Mouse (Mus musculus) forebrain, embryonic 14.5 days (tissue): Measurements from ENCODE around the gene Eno1. TPM values are rescaled to one million over a fixed set of nuclear protein-coding genes. Genes with fewer than 3 reads are reported as not detected.

ENCODE experiments used
- ATAC-seq: fragments of 200-750 bp; cut with Nextera tagmentation; 2 replicates; pipeline ENCODE4 v1.8.0; 2017; ENCODE audit warnings: mild to moderate bottlenecking, moderate library complexity
- DNase-seq: peaks from one replicate; pipeline ENCODE4 v3.0.0-alpha.2; 2015; ENCODE audit warnings: low spot score
- H3K27ac ChIP-seq: fragments of 300-500 bp; sonication (generic); 2 replicates; pipeline ENCODE4 v1.5.1; 2014; ENCODE audit warnings: low read depth, mild to moderate bottlenecking, control low read depth, low read length, moderate library complexity
- H3K27me3 ChIP-seq: fragments of 300-500 bp; sonication (generic); replicated peaks from 2 replicates; pipeline ENCODE4 v1.6.1; 2014; ENCODE audit warnings: low read length, control low read depth, mixed read lengths; ENCODE audit not compliant: control insufficient read depth, insufficient read depth
- H3K36me3 ChIP-seq: fragments of 300-500 bp; sonication (generic); 2 replicates; pipeline ENCODE4 v1.6.1; 2014; ENCODE audit warnings: low read length, control low read depth; ENCODE audit not compliant: control insufficient read depth, insufficient read depth
- H3K4me1 ChIP-seq: fragments of 300-500 bp; sonication (generic); 2 replicates; pipeline ENCODE4 v1.6.1; 2014; ENCODE audit warnings: antibody characterized with exemption, low read length, control low read depth; ENCODE audit not compliant: control insufficient read depth, insufficient read depth
- H3K4me2 ChIP-seq: fragments of 300-500 bp; sonication (generic); 2 replicates; pipeline ENCODE4 v1.6.1; 2014; ENCODE audit warnings: mild to moderate bottlenecking, control low read depth, low read length
- H3K4me3 ChIP-seq: fragments of 300-500 bp; sonication (generic); 2 replicates; pipeline ENCODE4 v1.5.1; 2014; ENCODE audit warnings: low read depth, low read length, control low read depth
- H3K9ac ChIP-seq: fragments of 300-500 bp; sonication (generic); 2 replicates; pipeline ENCODE4 v1.6.1; 2014; ENCODE audit warnings: mild to moderate bottlenecking, low read length, control low read depth, moderate library complexity
- H3K9me3 ChIP-seq: fragments of 300-500 bp; sonication (generic); replicated peaks from 2 replicates; pipeline ENCODE4 v1.6.1; 2016; ENCODE audit warnings: low read length, control low read depth, mixed read lengths; ENCODE audit not compliant: control insufficient read depth
- WGBS: fragments of 180-500 bp; shearing (Covaris S2); extraction: QIAGEN DNeasy Blood & Tissue Kit; methylation state at CpG from one replicate; pipeline ENCODE4 v1.1.7; 2014; 5-methylcytosine and 5-hydroxymethylcytosine counted together
- polyA plus RNA-seq: library from polyadenylated mRNA; unstranded; fragments of >200 nt; fragmentation: Nextera tagmentation; extraction: Ambion mirVana; gene quantifications from 2 replicates; pipeline ENCODE4 v1.2.1, GENCODE M21; 2014

The Eno1 gene
- polyA plus RNA-seq, 1 experiment from 2014 or later: 988 TPM

DNA sequence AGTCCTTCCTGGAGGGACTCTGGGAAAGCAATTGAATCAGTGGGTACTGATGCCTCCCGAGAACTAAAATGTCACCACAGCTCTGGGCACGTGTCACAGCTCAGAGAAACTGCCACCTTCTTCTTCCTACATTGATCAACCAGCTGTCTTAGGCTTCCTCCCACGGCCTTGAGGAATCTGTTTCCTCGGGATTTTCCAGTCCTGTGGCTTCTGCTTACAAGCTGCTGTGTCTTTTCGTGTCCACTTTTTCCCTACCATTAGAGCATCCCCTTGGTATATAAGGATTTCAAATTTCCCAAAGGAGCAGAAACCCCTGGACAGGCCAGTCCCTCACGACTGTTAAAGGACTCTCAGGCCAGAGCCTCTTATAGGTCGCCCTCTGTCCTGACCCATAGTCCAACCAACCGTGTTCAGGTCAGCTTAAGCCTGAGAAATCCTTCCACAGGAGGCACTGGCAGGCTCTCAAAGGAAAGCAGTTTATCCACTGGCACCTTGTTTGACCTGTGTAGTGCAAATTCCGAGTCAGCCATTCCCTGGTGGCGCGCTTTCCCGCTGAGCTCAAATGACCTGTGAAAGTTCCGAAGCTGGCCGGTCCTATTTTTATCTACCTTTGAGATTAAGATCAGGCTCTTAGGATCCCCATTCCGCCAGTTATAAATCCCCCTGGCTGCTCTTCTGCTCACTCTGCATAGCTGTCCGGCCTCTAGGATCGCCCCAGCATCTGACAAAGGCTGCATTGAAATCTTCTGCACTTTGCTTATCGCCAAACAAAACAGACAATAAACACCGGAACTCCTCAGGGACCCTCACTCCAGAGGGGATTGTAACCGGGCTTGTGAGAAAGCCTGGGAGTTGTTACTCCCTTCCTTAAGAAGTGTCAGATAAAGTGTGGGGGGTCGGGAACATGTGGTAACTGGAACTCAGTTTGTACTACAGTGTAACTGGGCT is 5.8 kb upstream of the Eno1 start:
- H3K4me3 ChIP-seq: no peak overlapping the region
- H3K4me2 ChIP-seq: no peak overlapping the region
- H3K9ac ChIP-seq: no peak overlapping the region
- ATAC-seq (no peak), DNase-seq (no peak)
- 11% methylated on average over 21 of the region's 21 CpGs for WGBS
- no peak overlapping the region for H3K27ac ChIP-seq
- no peaks in the 10 kb centered on the region for H3K9me3 ChIP-seq
- no peaks in the 10 kb centered on the region for H3K36me3 ChIP-seq
- H3K27me3 ChIP-seq: no peaks in the 10 kb centered on the region
- H3K4me1 ChIP-seq: peaks cover 25% of the 10 kb centered on the region

DNA sequence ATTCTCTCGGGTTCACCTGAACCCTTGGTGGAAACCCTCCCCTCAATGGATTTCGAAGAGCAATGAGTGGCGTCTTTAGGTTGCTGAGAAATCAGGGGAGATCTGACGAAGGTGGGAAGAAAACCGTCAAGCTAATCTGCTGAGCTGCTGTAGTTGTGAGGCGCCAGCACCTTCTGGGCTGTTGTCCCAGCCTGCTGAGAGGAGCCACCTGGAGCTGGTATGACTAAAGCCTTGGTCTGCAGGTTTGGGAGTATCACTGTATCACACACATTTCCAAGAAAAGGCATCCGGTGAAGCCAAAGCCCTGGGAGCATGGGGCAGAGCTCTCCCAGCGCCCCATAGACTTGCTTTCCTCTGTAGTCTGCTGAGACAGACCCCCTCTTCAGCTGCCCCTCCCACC is 4.7 kb upstream of the Eno1 start:
- Histone ChIP-seq H3K4me1 (peaks cover 20% of the 10 kb centered on the region), H3K9ac (no peak overlapping the region), H3K27ac (no peak overlapping the region), H3K36me3 (no peaks in the 10 kb centered on the region), H3K4me2 (no peak overlapping the region), H3K4me3 (no peak overlapping the region), H3K27me3 (no peaks in the 10 kb centered on the region), H3K9me3 (no peaks in the 10 kb centered on the region)
- ATAC-seq (no peak), DNase-seq (no peak)
- 54% methylated on average over 8 of the region's 8 CpGs for WGBS

DNA sequence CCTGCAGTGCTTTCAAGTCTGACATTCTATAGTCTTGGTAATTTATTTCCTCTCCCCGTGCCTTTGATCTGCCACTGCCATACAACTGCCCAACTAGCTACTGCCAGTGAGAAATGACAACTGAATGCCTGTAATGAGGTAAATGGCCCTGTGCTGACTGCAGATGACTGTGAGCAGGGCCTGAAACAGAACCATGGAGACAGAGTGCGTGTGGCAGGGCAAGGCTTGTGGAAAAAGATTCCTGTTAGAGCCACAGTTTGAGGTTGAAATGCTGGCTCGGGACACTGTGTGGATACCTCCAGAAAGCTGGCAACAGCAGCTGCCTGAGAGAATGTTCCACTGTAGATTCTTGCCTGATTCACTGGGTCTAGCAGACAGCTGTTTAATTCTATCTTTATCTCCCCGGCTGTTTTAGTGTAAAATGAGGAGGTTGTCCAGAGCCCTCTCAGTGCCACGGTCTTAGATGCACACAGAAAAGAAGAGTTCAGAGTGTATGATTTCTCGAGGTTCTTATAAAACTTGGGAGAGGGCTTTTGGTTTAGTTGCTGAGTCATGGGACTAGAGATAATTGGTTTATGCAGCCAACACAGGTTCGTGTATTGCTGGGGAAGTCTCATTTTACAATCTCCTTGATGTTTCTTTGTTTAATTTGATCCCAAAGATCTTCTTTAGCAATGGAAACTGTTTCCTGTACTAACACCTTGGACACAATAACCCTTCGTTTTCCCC is 1.8 kb upstream of the Eno1 start:
- Histone ChIP-seq H3K4me2 (no peak overlapping the region), H3K9ac (no peak overlapping the region), H3K27me3 (no peaks in the 10 kb centered on the region), H3K27ac (peak overlapping the region; percentile 17), H3K9me3 (no peaks in the 10 kb centered on the region), H3K36me3 (no peaks in the 10 kb centered on the region), H3K4me1 (peaks cover 29% of the 10 kb centered on the region), H3K4me3 (no peak overlapping the region)
- WGBS: 18% methylated on average over 8 of the region's 8 CpGs
- DNase-seq: no peak
- ATAC-seq: no peak

DNA sequence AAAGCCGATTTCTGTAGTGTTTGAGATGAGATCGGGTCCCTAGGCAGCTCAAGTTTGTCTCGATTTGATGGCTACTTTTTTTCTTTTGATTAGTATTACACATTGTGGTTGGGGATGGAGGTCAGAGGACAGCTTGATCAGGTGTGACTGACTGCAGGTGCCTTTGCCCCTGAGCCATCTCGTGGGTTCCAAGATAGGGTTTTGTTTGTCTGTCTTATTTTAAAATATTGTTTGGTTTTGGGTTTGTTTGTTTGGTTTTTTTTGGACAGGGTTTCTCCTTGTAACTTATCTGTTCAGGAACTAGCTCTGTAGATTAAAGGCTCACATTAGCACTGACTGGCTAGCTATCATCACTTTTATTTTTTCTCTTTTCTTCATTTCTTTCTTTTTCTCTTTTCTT is 936 bp upstream of the Eno1 start:
- Histone ChIP-seq H3K27me3 (no peaks in the 10 kb centered on the region), H3K36me3 (peaks cover 6% of the 10 kb centered on the region), H3K4me2 (no peak overlapping the region), H3K9ac (no peak overlapping the region), H3K9me3 (no peaks in the 10 kb centered on the region), H3K4me1 (peaks cover 26% of the 10 kb centered on the region), H3K27ac (no peak overlapping the region), H3K4me3 (no peak overlapping the region)
- 65% methylated on average over 4 of the region's 4 CpGs for WGBS
- DNase-seq: no peak
- ATAC-seq: no peak

DNA sequence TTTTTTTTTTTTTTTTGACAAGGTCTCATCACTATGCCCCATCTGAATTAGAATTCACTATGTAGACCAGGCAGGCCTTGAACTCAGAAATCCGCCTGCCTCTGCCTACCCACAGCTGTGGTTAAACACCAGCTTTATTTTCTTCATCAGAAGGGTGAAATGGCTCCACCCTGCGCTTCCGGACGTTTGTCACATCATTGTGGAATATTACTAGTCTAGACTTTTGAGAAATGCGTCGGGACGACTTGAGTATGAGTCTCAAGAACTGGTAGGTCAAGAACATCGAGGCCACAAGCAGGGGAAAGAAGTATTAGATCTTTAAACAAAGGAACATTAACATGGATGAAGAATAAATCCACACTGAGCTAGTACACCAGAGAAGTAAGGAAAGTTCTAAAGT is 490 bp upstream of the Eno1 start:
- H3K36me3 ChIP-seq: peaks cover 9% of the 10 kb centered on the region
- no peaks in the 10 kb centered on the region for H3K27me3 ChIP-seq
- H3K9me3 ChIP-seq: no peaks in the 10 kb centered on the region
- DNase-seq: no peak
- H3K4me2 ChIP-seq: peak overlapping the region; percentile 91
- WGBS: 83% methylated on average over 8 of the region's 8 CpGs
- peak overlapping the region; percentile 85 for H3K4me3 ChIP-seq
- no peak for ATAC-seq
- peak overlapping the region; percentile 88; the same call in 1 of the 2 replicates for H3K9ac ChIP-seq
- peaks cover 21% of the 10 kb centered on the region for H3K4me1 ChIP-seq
- peak overlapping the region; percentile 99 for H3K27ac ChIP-seq

DNA sequence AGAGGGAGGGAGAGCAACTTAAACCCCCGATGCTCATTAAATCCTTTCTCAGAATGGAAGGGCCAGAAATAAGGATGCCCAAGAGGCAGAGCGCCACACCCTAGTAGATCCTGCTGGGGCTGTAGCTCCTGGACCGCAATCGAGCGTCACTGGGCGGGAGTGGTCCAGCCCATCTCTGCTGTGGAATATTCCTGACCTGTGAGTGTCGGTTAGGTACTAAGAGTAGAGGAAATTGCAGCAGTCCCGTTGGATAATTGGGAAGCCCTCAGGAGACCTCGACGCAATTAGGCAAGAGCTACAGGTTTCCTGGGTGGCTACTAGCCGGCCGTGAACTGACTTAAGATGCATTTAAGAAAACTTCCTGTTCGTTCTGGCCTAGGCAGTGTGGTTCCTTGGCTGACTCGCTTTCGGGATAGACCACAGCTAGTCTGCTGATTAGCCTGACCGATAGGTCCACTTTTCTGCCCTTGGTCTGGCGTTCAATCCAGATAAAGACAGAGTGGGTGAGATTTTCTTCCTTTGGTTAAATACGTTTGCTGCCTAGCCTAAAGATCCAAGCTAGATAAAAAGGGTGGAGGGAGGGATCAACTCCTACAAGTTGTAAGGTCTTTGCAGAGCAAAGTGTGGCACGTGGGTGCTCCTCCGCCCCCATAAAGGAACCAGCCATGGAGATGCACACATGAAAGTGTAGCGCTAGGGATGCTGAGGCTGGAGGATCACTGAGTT is 1.3 kb downstream of the Eno1 start:
- Histone ChIP-seq H3K9me3 (no peaks in the 10 kb centered on the region), H3K27me3 (no peaks in the 10 kb centered on the region), H3K4me3 (peak overlapping the region; percentile 85), H3K4me1 (peaks cover 19% of the 10 kb centered on the region), H3K9ac (peak overlapping the region; percentile 88), H3K36me3 (peaks cover 27% of the 10 kb centered on the region), H3K4me2 (peak overlapping the region; percentile 91), H3K27ac (peak overlapping the region; percentile 99; the same call in 1 of the 2 replicates)
- WGBS: under 1% methylated on average over 21 of the region's 21 CpGs
- DNase-seq (no peak), ATAC-seq (no peak)

DNA sequence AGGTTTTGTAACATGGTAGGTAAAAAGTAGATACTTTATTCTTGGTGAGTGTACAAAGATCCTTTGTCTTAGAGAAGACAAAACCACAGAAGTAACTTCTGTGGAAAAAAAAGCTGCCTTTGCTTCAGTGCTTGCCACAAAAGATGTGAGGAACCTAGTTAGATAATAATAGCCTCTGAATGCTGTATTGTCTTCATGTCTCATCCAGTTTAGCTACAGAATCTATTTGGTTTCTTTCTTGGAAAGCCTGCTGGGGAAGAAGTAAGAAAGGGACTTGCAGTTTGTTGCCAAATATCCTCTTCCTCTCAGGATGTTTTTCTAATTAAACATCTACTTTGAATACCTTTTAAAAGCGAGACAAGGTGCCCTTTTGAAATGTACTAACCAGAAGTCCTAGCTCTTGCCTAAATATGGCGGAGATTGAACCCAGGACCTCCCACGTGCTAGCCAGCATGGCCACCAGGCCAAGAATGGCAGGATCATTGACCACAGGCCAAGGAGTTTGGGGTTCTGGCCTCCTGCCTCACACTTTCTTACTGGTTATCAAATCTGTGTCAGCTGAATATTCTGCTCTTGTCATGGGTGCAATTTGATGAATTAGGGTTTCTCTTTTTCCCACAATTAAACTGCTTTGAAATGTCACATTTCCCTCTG is 2.0 kb downstream of the Eno1 start:
- Histone ChIP-seq H3K27ac (0 out of 2 replicates have a peak overlapping the region, but pooled peaks have one; percentile 29), H3K36me3 (peaks cover 34% of the 10 kb centered on the region), H3K4me2 (peak overlapping the region; percentile 91), H3K9ac (peak overlapping the region; percentile 88), H3K4me1 (peaks cover 19% of the 10 kb centered on the region), H3K4me3 (peak overlapping the region; percentile 85), H3K9me3 (no peaks in the 10 kb centered on the region), H3K27me3 (no peaks in the 10 kb centered on the region)
- 3% methylated on average over 3 of the region's 3 CpGs for WGBS
- ATAC-seq (no peak), DNase-seq (no peak)

DNA sequence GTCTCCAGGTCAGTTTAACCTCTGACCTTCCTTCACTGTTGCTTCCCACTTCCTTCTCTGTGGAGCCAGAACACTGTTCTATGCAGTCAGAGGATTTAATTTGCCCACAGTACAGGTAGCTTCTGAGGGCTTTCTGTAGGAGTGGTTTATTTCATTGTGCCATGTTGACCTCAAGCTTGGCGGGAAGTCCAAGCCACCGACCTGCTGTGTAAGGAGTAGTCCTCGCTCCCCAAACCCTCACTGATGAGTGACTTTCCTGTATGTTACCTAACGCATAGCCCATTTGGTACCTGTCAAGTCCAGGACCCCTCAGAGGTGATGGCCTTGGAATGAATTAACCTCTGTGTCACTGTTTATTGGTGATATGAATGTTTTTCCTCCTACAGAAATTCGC is 2.6 kb downstream of the Eno1 start:
- Histone ChIP-seq H3K27me3 (no peaks in the 10 kb centered on the region), H3K4me1 (peaks cover 19% of the 10 kb centered on the region), H3K9ac (peak overlapping the region; percentile 88; the same call in 1 of the 2 replicates), H3K36me3 (peaks cover 40% of the 10 kb centered on the region), H3K4me3 (peak overlapping the region; percentile 85), H3K9me3 (no peaks in the 10 kb centered on the region), H3K27ac (no peak overlapping the region), H3K4me2 (peak overlapping the region; percentile 91)
- DNase-seq: no peak
- WGBS: 21% methylated on average over 5 of the region's 5 CpGs
- ATAC-seq: no peak
